ENCODE assay signal across 11 mouse cellular contexts in the genomic region with DNA sequence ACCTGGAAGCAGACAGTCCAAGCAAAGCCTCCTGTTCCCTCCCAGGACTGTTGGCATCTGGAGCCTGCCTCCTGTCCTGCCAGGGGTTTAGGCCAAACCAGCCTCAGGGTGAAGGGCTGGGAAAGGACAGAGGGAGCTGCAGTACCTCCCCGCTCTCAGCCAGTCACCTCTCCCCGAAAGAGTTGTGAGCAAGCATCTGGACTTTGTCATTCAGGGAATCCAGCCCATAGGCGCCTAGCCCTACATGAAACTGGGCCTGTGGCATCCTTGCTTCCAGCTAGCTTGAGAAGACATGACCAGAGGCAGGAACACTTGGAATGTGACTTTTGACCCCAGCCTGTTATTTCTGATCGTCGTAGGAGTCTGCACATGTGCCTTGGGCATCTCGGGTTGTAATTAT.
DNase-seq lines count a peak whose midpoint lies in the region; ATAC-seq lines count a peak whose summit lies in the region.
"Had no signal": no experiment of that assay in that cellular context is flagged by ENCODE, and none has a peak within 500 bp of the region (broad histone marks: within the 10 kb centered on the region; RNA-seq: fewer than 3 reads in every experiment).

No protein-coding gene starts in this region.

- H3K9ac ChIP-seq in intestine, embryonic 16.5 days (ENCODE audit: low read depth, low read length) = peak overlapping the region; percentile 21; the same call in 1 of the 2 replicates
- H3K9ac ChIP-seq: embryonic facial prominence, embryonic 15.5 days; limb, embryonic 12.5 days; midbrain, embryonic 12.5 days had no signal

- intact Hi-C loops in heart, postnatal 36 days (cut with DNase I) = no loop called here

- H3K27me3 ChIP-seq in intestine, embryonic 16.5 days (replicated peaks; ENCODE audit: control insufficient read depth, insufficient read depth, low read length) = no peaks in the 10 kb centered on the region
- H3K27me3 ChIP-seq in limb, embryonic 10.5 days (ENCODE audit: low read depth, poor library complexity, severe bottlenecking) = no peaks in the 10 kb centered on the region
- H3K27me3 ChIP-seq: embryonic facial prominence, embryonic 15.5 days; limb, embryonic 12.5 days; midbrain, embryonic 12.5 days had no signal

- no peaks in the 10 kb centered on the region for H3K36me3 ChIP-seq in intestine, embryonic 16.5 days (ENCODE audit: control insufficient read depth, insufficient read depth, low read length)
- no peaks in the 10 kb centered on the region for H3K36me3 ChIP-seq in limb, embryonic 10.5 days
- H3K36me3 ChIP-seq: embryonic facial prominence, embryonic 15.5 days; limb, embryonic 12.5 days; midbrain, embryonic 12.5 days had no signal

- peak overlapping the region; percentile 86 for H3K27ac ChIP-seq in intestine, embryonic 16.5 days (ENCODE audit: low read length)
- H3K27ac ChIP-seq in limb, embryonic 10.5 days = peak overlapping the region; percentile 79
- H3K27ac ChIP-seq: embryonic facial prominence, embryonic 15.5 days; limb, embryonic 12.5 days; midbrain, embryonic 12.5 days had no signal

- H3K9me3 ChIP-seq in intestine, embryonic 16.5 days (ENCODE audit: control insufficient read depth, low read length) = no peaks in the 10 kb centered on the region
- no peaks in the 10 kb centered on the region for H3K9me3 ChIP-seq in limb, embryonic 10.5 days (replicated peaks)
- H3K9me3 ChIP-seq: embryonic facial prominence, embryonic 15.5 days; limb, embryonic 12.5 days; midbrain, embryonic 12.5 days had no signal

- WGBS in intestine, embryonic 16.5 days = 37% methylated on average over 6 of the region's 6 CpGs
- 13% methylated on average over 6 of the region's 6 CpGs for WGBS in limb, embryonic 10.5 days

- DNase-seq in heart, adult 11 months = peak; percentile 84
- no peak for DNase-seq in heart, postnatal 36 days
- DNase-seq in MN1 (ENCODE audit: low spot score) = peak; percentile 6
- peak; percentile 47 for DNase-seq in limb, embryonic 10.5 days (ENCODE audit: low spot score)
- DNase-seq in frontal cortex, postnatal 14 days (ENCODE audit: low spot score in 2 of 2) = no peak
- no peak for DNase-seq in lung, adult 18-20 months

- H3K4me1 ChIP-seq in intestine, embryonic 16.5 days (ENCODE audit: control insufficient read depth, insufficient read depth, low read length) = peaks cover 16% of the 10 kb centered on the region
- H3K4me1 ChIP-seq in limb, embryonic 10.5 days = peaks cover 44% of the 10 kb centered on the region
- H3K4me1 ChIP-seq: midbrain, embryonic 12.5 days had no signal

- no peak overlapping the region for H3K4me3 ChIP-seq in intestine, embryonic 16.5 days (ENCODE audit: low read length)
- H3K4me3 ChIP-seq in limb, embryonic 10.5 days = no peak overlapping the region
- H3K4me3 ChIP-seq: embryonic facial prominence, embryonic 15.5 days; limb, embryonic 12.5 days; midbrain, embryonic 12.5 days had no signal

- ATAC-seq in intestine, embryonic 16.5 days = peak; percentile 23; the same call in 1 of the 2 replicates
- ATAC-seq in frontal cortex, adult (ENCODE audit: low TSS enrichment) = no peak

- no peak overlapping the region for H3K4me2 ChIP-seq in intestine, embryonic 16.5 days (ENCODE audit: low read depth, low read length)
- H3K4me2 ChIP-seq: embryonic facial prominence, embryonic 15.5 days; limb, embryonic 12.5 days; midbrain, embryonic 12.5 days had no signal

Comparison
In these comparisons a context has a peak if more than half of its experiments do, and no peak if none do; other contexts are left out.
1. DNase-seq: peak in heart, adult 11 months (single experiment), MN1 (single experiment) and limb, embryonic 10.5 days (single experiment); none in heart, postnatal 36 days (0 of 2), frontal cortex, postnatal 14 days (0 of 2) and lung, adult 18-20 months (0 of 2).